Mouse (Mus musculus) activated CD4-positive, CD25-positive, alpha-beta regulatory T cell, adult 4 months (primary cell): ENCODE results near the gene Shkbp1. TPM values are rescaled to one million over a fixed set of nuclear protein-coding genes. Genes with fewer than 3 reads are reported as not detected.

Experiments
- ATAC-seq: one replicate; pipeline ENCODE4 v1.8.0; 2017
- polyA plus RNA-seq, 2 experiments: library from polyadenylated mRNA; unstranded; fragments of 100-300 nt; shearing (Covaris generic); gene quantifications; one replicate each; pipeline ENCODE4 v1.2.1; 2017

Shkbp1 gene
- 10 to 100 TPM; 48.9 to 66.0 TPM for polyA plus RNA-seq

GRCm38 (mm10) chr7:27355745-27356240, at the start of gene Shkbp1:
Shkbp1 (minus strand) TSS chr7:27356019.
- ATAC-seq = peak; percentile 93

- no peak for ATAC-seq
These were observed 48.6 kb upstream of the Shkbp1 start for GRCm38 (mm10) chr7:27404203-27404942.

- no peak for ATAC-seq
These were observed 46.9 kb upstream of the Shkbp1 start for GRCm38 (mm10) chr7:27402675-27403074.

GRCm38 (mm10) chr7:27400545-27400944, 44.7 kb upstream of the Shkbp1 start:
- ATAC-seq = no peak

GRCm38 (mm10) chr7:27397048-27397949, 41.5 kb upstream of the Shkbp1 start:
- peak; percentile 43 for ATAC-seq

GRCm38 (mm10) chr7:27396184-27397047, 40.6 kb upstream of the Shkbp1 start:
- ATAC-seq = no peak

- ATAC-seq = no peak
These were observed 39.8 kb upstream of the Shkbp1 start for GRCm38 (mm10) chr7:27395521-27396183.

- no peak for ATAC-seq
These were observed 35.6 kb upstream of the Shkbp1 start for GRCm38 (mm10) chr7:27391416-27391815.

- no peak for ATAC-seq
These were observed 33.4 kb upstream of the Shkbp1 start for GRCm38 (mm10) chr7:27389213-27389612.

GRCm38 (mm10) chr7:27384731-27385130, 28.9 kb upstream of the Shkbp1 start:
- ATAC-seq = no peak

- no peak for ATAC-seq
These were observed 28.3 kb upstream of the Shkbp1 start for GRCm38 (mm10) chr7:27384134-27384533.

GRCm38 (mm10) chr7:27383233-27383632, 27.4 kb upstream of the Shkbp1 start:
- ATAC-seq = no peak

- no peak for ATAC-seq
These were observed 25.7 kb upstream of the Shkbp1 start for GRCm38 (mm10) chr7:27381560-27381959.

- no peak for ATAC-seq
These were observed 25.2 kb upstream of the Shkbp1 start for GRCm38 (mm10) chr7:27381009-27381408.

- no peak for ATAC-seq
These were observed 24.0 kb upstream of the Shkbp1 start for GRCm38 (mm10) chr7:27379836-27380235.

GRCm38 (mm10) chr7:27378431-27378830, 22.6 kb upstream of the Shkbp1 start:
- no peak for ATAC-seq

GRCm38 (mm10) chr7:27375274-27375673, 19.5 kb upstream of the Shkbp1 start:
- no peak for ATAC-seq

GRCm38 (mm10) chr7:27371715-27372462, 16.1 kb upstream of the Shkbp1 start:
- ATAC-seq = no peak

GRCm38 (mm10) chr7:27369111-27369510, 13.3 kb upstream of the Shkbp1 start:
- no peak for ATAC-seq

- ATAC-seq = peak; percentile 28
These were observed 12.2 kb upstream of the Shkbp1 start for GRCm38 (mm10) chr7:27367976-27368375.
